Mouse (Mus musculus): ENCODE results near the gene Oosp2.

Gene Oosp2

GRCm38 (mm10) chr19:11660459-11660858 is at the start of gene Oosp2:
Gene Oosp2, minus strand, starts transcription at chr19:11660559.
- no peak for DNase-seq (ENCODE audit: low read depth)

- DNase-seq (ENCODE audit: low read depth) = no peak
Observed at GRCm38 (mm10) chr19:11698342-11698741, 38.0 kb upstream of the Oosp2 start.

GRCm38 (mm10) chr19:11696755-11697154 is 36.4 kb upstream of the Oosp2 start, which contains the start of gene Oosp3:
Gene Oosp3, plus strand, starts transcription at chr19:11697055.
- no peak for DNase-seq (ENCODE audit: low read depth)

- no peak for DNase-seq (ENCODE audit: low read depth)
Observed at GRCm38 (mm10) chr19:11691454-11691853, 31.1 kb upstream of the Oosp2 start.

- no peak for DNase-seq (ENCODE audit: low read depth)
Observed at GRCm38 (mm10) chr19:11690839-11691238, 30.5 kb upstream of the Oosp2 start, which contains the start of gene Oosp1. Gene Oosp1, minus strand, starts transcription at chr19:11691150.

- no peak for DNase-seq (ENCODE audit: low read depth)
Observed at GRCm38 (mm10) chr19:11661562-11661961, 1.2 kb upstream of the Oosp2 start.

- DNase-seq (ENCODE audit: low read depth) = peak; percentile 73
Observed at GRCm38 (mm10) chr19:11659142-11659541, 1.2 kb downstream of the Oosp2 start.

GRCm38 (mm10) chr19:11649564-11649963 is 10.8 kb downstream of the Oosp2 start:
- DNase-seq (ENCODE audit: low read depth) = no peak

GRCm38 (mm10) chr19:11646166-11646565 is 14.2 kb downstream of the Oosp2 start:
- peak; percentile 10 for DNase-seq (ENCODE audit: low read depth)

GRCm38 (mm10) chr19:11640732-11641131 is 19.6 kb downstream of the Oosp2 start, which contains the start of gene Ms4a3:
Gene Ms4a3, minus strand, starts transcription at chr19:11640851.
- peak; percentile 20 for DNase-seq (ENCODE audit: low read depth)

GRCm38 (mm10) chr19:11639038-11639437 is 21.3 kb downstream of the Oosp2 start:
- no peak for DNase-seq (ENCODE audit: low read depth)

- DNase-seq (ENCODE audit: low read depth) = no peak
Observed at GRCm38 (mm10) chr19:11635572-11635971, 24.8 kb downstream of the Oosp2 start.

GRCm38 (mm10) chr19:11634330-11634729 is 26.0 kb downstream of the Oosp2 start:
- no peak for DNase-seq (ENCODE audit: low read depth)

- DNase-seq (ENCODE audit: low read depth) = no peak
Observed at GRCm38 (mm10) chr19:11633732-11634131, 26.6 kb downstream of the Oosp2 start.

GRCm38 (mm10) chr19:11625231-11625630 is 35.1 kb downstream of the Oosp2 start:
- DNase-seq (ENCODE audit: low read depth) = no peak

- DNase-seq (ENCODE audit: low read depth) = no peak
Observed at GRCm38 (mm10) chr19:11624800-11625199, 35.6 kb downstream of the Oosp2 start.

GRCm38 (mm10) chr19:11623551-11623950 is 36.8 kb downstream of the Oosp2 start, which contains the start of gene Ms4a2:
Gene Ms4a2, minus strand, starts transcription at chr19:11623719.
- DNase-seq (ENCODE audit: low read depth) = no peak

- no peak for DNase-seq (ENCODE audit: low read depth)
Observed at GRCm38 (mm10) chr19:11617983-11618382, 42.4 kb downstream of the Oosp2 start.

- DNase-seq (ENCODE audit: low read depth) = no peak
Observed at GRCm38 (mm10) chr19:11614805-11615204, 45.6 kb downstream of the Oosp2 start.

- DNase-seq (ENCODE audit: low read depth) = no peak
Observed at GRCm38 (mm10) chr19:11613776-11614443, 46.4 kb downstream of the Oosp2 start.

GRCm38 (mm10) chr19:11613084-11613483 is 47.3 kb downstream of the Oosp2 start:
- DNase-seq (ENCODE audit: low read depth) = peak; percentile 75

- DNase-seq (ENCODE audit: low read depth) = peak; percentile 21
Observed at GRCm38 (mm10) chr19:11612293-11612692, 48.1 kb downstream of the Oosp2 start.

GRCm38 (mm10) chr19:11611541-11611945 is 48.8 kb downstream of the Oosp2 start:
- DNase-seq (ENCODE audit: low read depth) = peak; percentile 83

- DNase-seq (ENCODE audit: low read depth) = peak; percentile 46
Observed at GRCm38 (mm10) chr19:11608172-11608571, 52.2 kb downstream of the Oosp2 start.

Data from 416B (cell line).